Mouse (Mus musculus) urinary bladder, postnatal 14 days (tissue): Measurements from ENCODE around the gene Med4.

Experiments
- DNase-seq: peaks from one replicate; pipeline ENCODE4 v3.0.0; 2021; ENCODE audit warnings: low spot score

The Med4 gene

GRCm38 (mm10) chr14:73509765-73510423, at the start of gene Med4:
Gene Med4, plus strand, starts transcription at chr14:73510025.
- peak; percentile 95 for DNase-seq

- no peak for DNase-seq
Observed at GRCm38 (mm10) chr14:73460514-73461134, 49.2 kb upstream of the Med4 start.

- no peak for DNase-seq
Observed at GRCm38 (mm10) chr14:73462211-73462610, 47.6 kb upstream of the Med4 start.

GRCm38 (mm10) chr14:73467697-73468096, 42.1 kb upstream of the Med4 start:
- no peak for DNase-seq

GRCm38 (mm10) chr14:73469506-73469905, 40.3 kb upstream of the Med4 start:
- no peak for DNase-seq

- no peak for DNase-seq
Observed at GRCm38 (mm10) chr14:73470593-73470992, 39.2 kb upstream of the Med4 start.

GRCm38 (mm10) chr14:73472205-73472604, 37.6 kb upstream of the Med4 start:
- no peak for DNase-seq

- peak; percentile 57 for DNase-seq
Observed at GRCm38 (mm10) chr14:73473670-73474460, 36.0 kb upstream of the Med4 start.

GRCm38 (mm10) chr14:73474636-73475093, 35.2 kb upstream of the Med4 start:
- peak; percentile 34 for DNase-seq

- DNase-seq, result no peak
Observed at GRCm38 (mm10) chr14:73475506-73475905, 34.3 kb upstream of the Med4 start.

- DNase-seq, result no peak
Observed at GRCm38 (mm10) chr14:73476361-73476934, 33.4 kb upstream of the Med4 start.

GRCm38 (mm10) chr14:73477077-73477476, 32.7 kb upstream of the Med4 start:
- no peak for DNase-seq

GRCm38 (mm10) chr14:73478321-73478720, 31.5 kb upstream of the Med4 start:
- no peak for DNase-seq

GRCm38 (mm10) chr14:73479771-73480170, 30.1 kb upstream of the Med4 start:
- no peak for DNase-seq

- DNase-seq, result no peak
Observed at GRCm38 (mm10) chr14:73483516-73484229, 26.2 kb upstream of the Med4 start.

- no peak for DNase-seq
Observed at GRCm38 (mm10) chr14:73484366-73485110, 25.3 kb upstream of the Med4 start.

GRCm38 (mm10) chr14:73486641-73487040, 23.2 kb upstream of the Med4 start:
- DNase-seq, result no peak

- no peak for DNase-seq
Observed at GRCm38 (mm10) chr14:73493356-73493755, 16.5 kb upstream of the Med4 start.

- no peak for DNase-seq
Observed at GRCm38 (mm10) chr14:73494122-73494521, 15.7 kb upstream of the Med4 start.

- no peak for DNase-seq
Observed at GRCm38 (mm10) chr14:73495753-73496152, 14.1 kb upstream of the Med4 start.

GRCm38 (mm10) chr14:73501283-73501682, 8.5 kb upstream of the Med4 start:
- no peak for DNase-seq
